Mouse (Mus musculus): ENCODE results near the gene Acpp.

The Acpp gene

GRCm38 (mm10) chr9:104305333-104306111 is 32.0 kb downstream of the Acpp start:
- in situ Hi-C loops (cut with MboI, MseI) = no loop called here

- in situ Hi-C loops (cut with MboI, MseI) = no loop called here
These were observed 32.7 kb downstream of the Acpp start for GRCm38 (mm10) chr9:104304800-104305199.

GRCm38 (mm10) chr9:104304376-104304775 is 33.2 kb downstream of the Acpp start:
- in situ Hi-C loops (cut with MboI, MseI) = no loop called here

GRCm38 (mm10) chr9:104300569-104300968 is 37.0 kb downstream of the Acpp start:
- in situ Hi-C loops (cut with MboI, MseI) = no loop called here

- in situ Hi-C loops (cut with MboI, MseI) = no loop called here
These were observed 40.5 kb downstream of the Acpp start for GRCm38 (mm10) chr9:104297041-104297440.

GRCm38 (mm10) chr9:104284934-104285333 is 52.6 kb downstream of the Acpp start:
- in situ Hi-C loops (cut with MboI, MseI) = no loop called here

GRCm38 (mm10) chr9:104282536-104282935 is 55.0 kb downstream of the Acpp start:
- in situ Hi-C loops (cut with MboI, MseI) = no loop called here

- in situ Hi-C loops (cut with MboI, MseI) = no loop called here
These were observed 55.8 kb downstream of the Acpp start for GRCm38 (mm10) chr9:104281737-104282136.

- in situ Hi-C loops (cut with MboI, MseI) = no loop called here
These were observed 56.6 kb downstream of the Acpp start for GRCm38 (mm10) chr9:104280725-104281495.

GRCm38 (mm10) chr9:104277528-104278162 is 59.9 kb downstream of the Acpp start:
- in situ Hi-C loops (cut with MboI, MseI) = loop anchor here (10.0 kb wide), 1 partner anchor 1117 kb away; the partner anchor contains the start of genes Aste1 and Nek11

- in situ Hi-C loops (cut with MboI, MseI) = loop anchor here (10.0 kb wide), 1 partner anchor 1120 kb away; the partner anchor contains the start of genes Aste1 and Nek11
These were observed 62.3 kb downstream of the Acpp start for GRCm38 (mm10) chr9:104275084-104275785.

- in situ Hi-C loops (cut with MboI, MseI) = loop anchor here (10.0 to 25.0 kb wide), 2 partner anchors 910 to 1123 kb away; partner anchors contain the start of genes Aste1, Cdv3 and Nek11
These were observed 65.5 kb downstream of the Acpp start for GRCm38 (mm10) chr9:104272057-104272456.

- in situ Hi-C loops (cut with MboI, MseI) = loop anchor here (10.0 to 25.0 kb wide), 2 partner anchors 909 to 1123 kb away; partner anchors contain the start of genes Aste1, Cdv3 and Nek11
These were observed 65.9 kb downstream of the Acpp start for GRCm38 (mm10) chr9:104271642-104272041.

- in situ Hi-C loops (cut with MboI, MseI) = loop anchor here (10.0 to 25.0 kb wide), 2 partner anchors 908 to 1125 kb away; partner anchors contain the start of genes Aste1, Cdv3 and Nek11
These were observed 67.6 kb downstream of the Acpp start for GRCm38 (mm10) chr9:104269944-104270343.

- in situ Hi-C loops (cut with MboI, MseI) = loop anchor here (25.0 kb wide), 1 partner anchor 907 kb away; the partner anchor contains the start of gene Cdv3
These were observed 68.1 kb downstream of the Acpp start for GRCm38 (mm10) chr9:104269349-104269871.

GRCm38 (mm10) chr9:104264567-104264966 is 73.0 kb downstream of the Acpp start:
- in situ Hi-C loops (cut with MboI, MseI) = loop anchor here (25.0 kb wide), 1 partner anchor 902 kb away; the partner anchor contains the start of gene Cdv3

- in situ Hi-C loops (cut with MboI, MseI) = loop anchor here (25.0 kb wide), 1 partner anchor 901 kb away; the partner anchor contains the start of gene Cdv3
These were observed 74.7 kb downstream of the Acpp start, which contains the start of gene Dnajc13 for GRCm38 (mm10) chr9:104262823-104263352. Gene Dnajc13, minus strand, starts transcription at chr9:104262930.

GRCm38 (mm10) chr9:104262016-104262762 is 75.4 kb downstream of the Acpp start:
- in situ Hi-C loops (cut with MboI, MseI) = loop anchor here (25.0 kb wide), 1 partner anchor 900 kb away; the partner anchor contains the start of gene Cdv3

GRCm38 (mm10) chr9:104260306-104260705 is 77.2 kb downstream of the Acpp start:
- in situ Hi-C loops (cut with MboI, MseI) = loop anchor here (25.0 kb wide), 1 partner anchor 898 kb away; the partner anchor contains the start of gene Cdv3
